8 mouse cellular contexts compared by ENCODE assay signal in genomic region chr8:121909663-121910062, GRCm38 (mm10). TPM values are rescaled to one million over a fixed set of nuclear protein-coding genes. Genes with fewer than 3 reads are reported as not detected.
A peak's percentile ranks its signal among the peaks of the same experiment; 100 is the strongest.
DNase-seq lines count a peak whose midpoint lies in the region; ATAC-seq and TF ChIP-seq lines count a peak whose summit lies in the region.

No protein-coding gene starts in this region.

- peak; percentile 77 for DNase-seq in kidney, postnatal 0 days (ENCODE audit: low spot score)
- no peak for DNase-seq in kidney, adult 11 months
- peak; percentile 75 for DNase-seq in T-cell, adult 2 months (ENCODE audit: low spot score)
- DNase-seq in embryo, embryonic 10 days (ENCODE audit: low spot score) = peak; percentile 74
- peak; percentile 87 for DNase-seq in heart, postnatal 4 days
- DNase-seq in limb, embryonic 14.5 days (ENCODE audit: low spot score) = peak; percentile 80
- peak; percentile 89 for DNase-seq in retina, postnatal 1 day
- peak; percentile 66 to 69 for DNase-seq in urinary bladder, postnatal 36 days (ENCODE audit: low spot score in 2 of 2)

- no peak overlapping the region for H3K4me2 ChIP-seq in kidney, postnatal 0 days (ENCODE audit: low read length)
- H3K4me2 ChIP-seq in limb, embryonic 14.5 days (replicated peaks; ENCODE audit: low read depth, low read length, severe bottlenecking) = no peak overlapping the region

- H3K36me3 ChIP-seq in kidney, postnatal 0 days (ENCODE audit: insufficient read depth, low read length) = no peaks in the 10 kb centered on the region
- no peaks in the 10 kb centered on the region for H3K36me3 ChIP-seq in limb, embryonic 14.5 days (ENCODE audit: control insufficient read depth, insufficient read depth, low read length)

- H3K27ac ChIP-seq in kidney, postnatal 0 days = no peak overlapping the region
- H3K27ac ChIP-seq in limb, embryonic 14.5 days (replicated peaks; ENCODE audit: low read depth, low read length) = no peak overlapping the region

- peak; percentile 85 for TF ChIP-seq CTCF in kidney, postnatal 0 days (IDR thresholded peaks at IDR 0.05; ENCODE audit: low read depth)

- ATAC-seq in kidney, postnatal 0 days (replicated peaks; ENCODE audit: low FRiP score, low read depth) = no peak
- ATAC-seq in limb, embryonic 14.5 days (ENCODE audit: low FRiP score, low read depth) = no peak

- no peaks in the 10 kb centered on the region for H3K27me3 ChIP-seq in kidney, postnatal 0 days (ENCODE audit: insufficient read depth, low read length)
- H3K27me3 ChIP-seq in limb, embryonic 14.5 days (ENCODE audit: control insufficient read depth, insufficient read depth, low read length) = no peaks in the 10 kb centered on the region

- no peak overlapping the region for H3K4me3 ChIP-seq in kidney, postnatal 0 days (replicated peaks; ENCODE audit: low read depth, low read length)
- H3K4me3 ChIP-seq in limb, embryonic 14.5 days (replicated peaks; ENCODE audit: low read length) = no peak overlapping the region

- 4% methylated on average over 6 of the region's 6 CpGs for WGBS in kidney, postnatal 0 days
- 3% methylated on average over 6 of the region's 6 CpGs for WGBS in limb, embryonic 14.5 days

- H3K4me1 ChIP-seq in kidney, postnatal 0 days (replicated peaks; ENCODE audit: insufficient read depth, low read length) = peaks cover 13% of the 10 kb centered on the region; the same call in 1 of the 2 replicates
- H3K4me1 ChIP-seq in limb, embryonic 14.5 days (ENCODE audit: control insufficient read depth, insufficient read depth, low read length) = peaks cover 18% of the 10 kb centered on the region

- H3K9ac ChIP-seq in kidney, postnatal 0 days (ENCODE audit: low read depth, low read length) = no peak overlapping the region
- H3K9ac ChIP-seq in limb, embryonic 14.5 days (ENCODE audit: low read depth, low read length, severe bottlenecking) = no peak overlapping the region

- TF ChIP-seq POLR2A in limb, embryonic 14.5 days (IDR thresholded peaks at IDR 0.05; ENCODE audit: borderline replicate concordance, extremely low read depth, insufficient read depth, insufficient read length) = no peak

- H3K9me3 ChIP-seq in kidney, postnatal 0 days (replicated peaks; ENCODE audit: low read length) = no peaks in the 10 kb centered on the region
- H3K9me3 ChIP-seq in limb, embryonic 14.5 days (ENCODE audit: control insufficient read depth, low read length) = no peaks in the 10 kb centered on the region

RNA-seq across cellular contexts. Expression of gene Slc7a5, which starts 2.2 kb away (rescaled TPM):
- 9.2 and 10.2 TPM in 2 replicates for polyA plus RNA-seq in kidney, postnatal 0 days (2015; fragmentation: Nextera tagmentation; extraction: Ambion mirVana)
- total RNA-seq in heart, postnatal 4 days (2021) = 10 to 100 TPM; 21.5 to 24.5 TPM
- polyA plus RNA-seq in limb, embryonic 14.5 days (2012; rRNA removed) = 34.6 and 43.9 TPM in 2 replicates
- polyA plus RNA-seq in limb, embryonic 14.5 days (2014; fragmentation: Nextera tagmentation; extraction: Ambion mirVana) = 27.1 and 27.8 TPM in 2 replicates

RNA-seq across cellular contexts. Expression of gene Car5a, which starts 35.0 kb away (rescaled TPM):
- polyA plus RNA-seq in kidney, postnatal 0 days (2015; fragmentation: Nextera tagmentation; extraction: Ambion mirVana) = 0.12 and 0.23 TPM in 2 replicates
- not detected for total RNA-seq in heart, postnatal 4 days (2021)
- not detected in 2 replicates for polyA plus RNA-seq in limb, embryonic 14.5 days (2012; rRNA removed)
- polyA plus RNA-seq in limb, embryonic 14.5 days (2014; fragmentation: Nextera tagmentation; extraction: Ambion mirVana) = 0.26 TPM in 1 of 2 replicates, not detected in the other

RNA-seq across cellular contexts. Expression of gene Banp, which starts 39.9 kb away (rescaled TPM):
- 23.1 and 24.6 TPM in 2 replicates for polyA plus RNA-seq in kidney, postnatal 0 days (2015; fragmentation: Nextera tagmentation; extraction: Ambion mirVana)
- total RNA-seq in heart, postnatal 4 days (2021) = 10 to 100 TPM in 1 of 2 experiments, 1 to 10 TPM in 1; 9.1 to 10.3 TPM
- polyA plus RNA-seq in limb, embryonic 14.5 days (2012; rRNA removed) = 97.7 and 127 TPM in 2 replicates
- polyA plus RNA-seq in limb, embryonic 14.5 days (2014; fragmentation: Nextera tagmentation; extraction: Ambion mirVana) = 33.2 and 39.3 TPM in 2 replicates
